Mouse (Mus musculus): ENCODE measurements around the gene Hint2. TPM values are rescaled to one million over a fixed set of nuclear protein-coding genes. Genes with fewer than 3 reads are reported as not detected.

Hint2 gene
- total RNA-seq, 2 experiments from 2014 or later, result 35.3 to 38.4 TPM

- intact Hi-C loops (cut with DNase I), result no loop called here
- DNase-seq, result no peak
Observed at GRCm38 (mm10) chr4:43620146-43620778, 36.0 kb downstream of the Hint2 start.

DNA sequence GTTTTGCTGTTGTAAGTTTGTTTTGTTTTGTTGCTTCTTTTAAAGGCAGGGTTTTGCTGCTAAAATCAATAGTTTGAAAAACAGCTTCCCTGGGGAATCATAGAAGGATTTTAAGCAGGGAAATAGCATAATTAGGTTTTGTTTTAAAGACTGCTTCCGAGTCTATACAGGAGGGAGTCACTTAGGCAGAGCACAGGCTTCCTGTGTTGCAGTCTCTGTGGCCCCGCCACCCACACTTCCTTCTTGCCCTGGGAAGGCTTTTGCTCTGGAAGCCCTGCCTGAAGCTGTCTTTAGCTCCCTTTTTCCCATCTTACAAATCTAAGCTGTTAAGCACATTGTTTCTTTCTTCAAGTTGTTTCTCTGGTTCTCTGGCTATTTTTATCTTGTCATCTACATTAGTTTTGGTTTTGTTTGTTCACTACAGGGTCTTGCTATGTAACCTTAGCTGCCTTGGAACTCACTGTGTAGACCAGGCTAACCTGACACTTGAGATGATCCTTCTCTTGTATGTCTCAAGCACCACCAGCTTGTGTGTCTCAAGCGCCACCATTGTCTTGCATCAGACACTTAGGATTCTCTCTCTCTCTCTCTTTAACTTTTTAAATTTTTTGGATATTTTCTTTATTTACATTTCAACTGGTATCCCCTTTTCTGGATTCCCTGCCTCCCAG lies 43.1 kb downstream of the Hint2 start:
- intact Hi-C loops (cut with DNase I), result no loop called here
- no peak for DNase-seq

GRCm38 (mm10) chr4:43612534-43612933 lies 43.7 kb downstream of the Hint2 start:
- DNase-seq, result no peak
- intact Hi-C loops (cut with DNase I), result no loop called here

GRCm38 (mm10) chr4:43604751-43605685 lies 51.2 kb downstream of the Hint2 start:
- DNase-seq, result no peak
- intact Hi-C loops (cut with DNase I), result no loop called here

Small RNA genes lying within 50 kb of the gene (microRNA-seq; reads per million reads assigned to microRNA genes)
- gene Gm25262, result 0.74 to 1.1 reads per million in 2 experiments

Other genes starting within 250 kb of the Hint2 start
- not detected for gene Fam166b, start 227.3 kb downstream of the Hint2 start, total RNA-seq (2021)
- gene Tesk1, start 214.5 kb downstream of the Hint2 start, total RNA-seq (2021), result 10 to 100 TPM; 49.1 to 50.0 TPM
- not detected for gene Cd72, start 201.8 kb downstream of the Hint2 start, total RNA-seq (2021)
- gene Sit1, start 172.7 kb downstream of the Hint2 start, total RNA-seq (2021), result not detected
- gene Ccdc107, start 163.6 kb downstream of the Hint2 start, total RNA-seq (2021), result 10 to 100 TPM; 19.8 to 22.4 TPM
- gene Arhgef39, start 156.8 kb downstream of the Hint2 start, total RNA-seq (2021), result under 1 TPM in 1 of 2 experiments, not detected in 1; 0.32 TPM
- gene Car9, start 149.5 kb downstream of the Hint2 start, total RNA-seq (2021), result 1 to 10 TPM; 3.4 to 4.4 TPM
- gene Tpm2, start 132.7 kb downstream of the Hint2 start, total RNA-seq (2021), result 1,000 to 10,000 TPM; 6,166 to 7,572 TPM
- gene Creb3, start 94.1 kb downstream of the Hint2 start, total RNA-seq (2021), result 10 to 100 TPM; 31.5 to 38.3 TPM
- 10 to 100 TPM; 53.6 to 55.2 TPM for gene Tln1, start 93.8 kb downstream of the Hint2 start, total RNA-seq (2021)
- gene Rgp1, start 77.8 kb downstream of the Hint2 start, total RNA-seq (2021), result 10 to 100 TPM; 17.6 to 20.7 TPM
- gene Gba2, start 77.6 kb downstream of the Hint2 start, total RNA-seq (2021), result 1 to 10 TPM; 3.9 to 6.1 TPM
- under 1 TPM in 1 of 2 experiments, not detected in 1; 0.49 TPM for gene Msmp, start 72.0 kb downstream of the Hint2 start, total RNA-seq (2021)
- gene Npr2, start 24.5 kb downstream of the Hint2 start, total RNA-seq (2021), result 10 to 100 TPM; 28.1 to 38.4 TPM
- gene Spag8, start 2.9 kb downstream of the Hint2 start, total RNA-seq (2021), result not detected
- gene Tmem8b, start 12.5 kb upstream of the Hint2 start, total RNA-seq (2021), result 1 to 10 TPM; 8.9 to 9.7 TPM
- under 1 TPM; 0.17 to 0.18 TPM for gene Fam221b, start 12.7 kb upstream of the Hint2 start, total RNA-seq (2021)
- not detected for gene Olfr70, start 44.3 kb upstream of the Hint2 start, total RNA-seq (2021)
- not detected for gene Olfr71, start 53.8 kb upstream of the Hint2 start, total RNA-seq (2021)
- 1 to 10 TPM; 1.2 to 2.0 TPM for gene Hrct1, start 70.7 kb upstream of the Hint2 start, total RNA-seq (2021)
- 1 to 10 TPM; 1.3 to 1.5 TPM for gene Spaar, start 73.6 kb upstream of the Hint2 start, total RNA-seq (2021)
- not detected for gene Olfr159, start 114.5 kb upstream of the Hint2 start, total RNA-seq (2021)
- gene Olfr156, start 167.4 kb upstream of the Hint2 start, total RNA-seq (2021), result not detected
- not detected for gene Olfr157, start 183.7 kb upstream of the Hint2 start, total RNA-seq (2021)
- gene Olfr155, start 195.1 kb upstream of the Hint2 start, total RNA-seq (2021), result not detected
- 1 to 10 TPM; 2.2 to 2.5 TPM for gene Reck, start 219.1 kb upstream of the Hint2 start, total RNA-seq (2021)

Measured in gastrocnemius, postnatal 36 days (tissue).